Mouse (Mus musculus) MEL (cell line): Measurements from ENCODE around the gene Adamtsl3.
A peak's percentile ranks its signal among the peaks of the same experiment; 100 is the strongest.

ENCODE experiments used
- CTCF ChIP-seq, 3 experiments: IDR thresholded peaks in 2 of 3; conservative IDR thresholded peaks in 1 of 3; 2 replicates each; pipeline ENCODE4 v1.5.1; 2011 to 2012; ENCODE audit warnings: low read length in 3 of 3, low read depth in 2 of 3, mild to moderate bottlenecking in 2 of 3, improper control_type of control experiment in 1 of 3, inconsistent platforms in 1 of 3, mixed read lengths in 1 of 3, moderate library complexity in 1 of 3; ENCODE audit not compliant: control insufficient read depth in 1 of 3, insufficient read depth in 1 of 3, poor library complexity in 1 of 3, severe bottlenecking in 1 of 3
- EP300 ChIP-seq, 2 experiments: IDR thresholded peaks; 2 replicates each; pipeline ENCODE4 v1.6.1; 2011; ENCODE audit warnings: improper control_type of control experiment in 2 of 2, low read length in 2 of 2, low read depth in 1 of 2, mild to moderate bottlenecking in 1 of 2
- MAX ChIP-seq: IDR thresholded peaks from 2 replicates; pipeline ENCODE4 v1.6.1; 2011; ENCODE audit warnings: low read length, improper control_type of control experiment
- MXI1 ChIP-seq: IDR thresholded peaks from 2 replicates; pipeline ENCODE4 v1.6.1; 2011; ENCODE audit warnings: mild to moderate bottlenecking, low read depth, low read length, improper control_type of control experiment
- NELFE ChIP-seq: IDR thresholded peaks from 2 replicates; pipeline ENCODE4 v1.6.1; 2011; ENCODE audit warnings: low read depth, low read length, improper control_type of control experiment
- NRF1 ChIP-seq: IDR thresholded peaks from 2 replicates; pipeline ENCODE4 v1.6.1; 2014; ENCODE audit warnings: low read depth, mild to moderate bottlenecking, inconsistent platforms, low read length, improper control_type of control experiment, moderate library complexity; ENCODE audit not compliant: poor library complexity, insufficient read depth, severe bottlenecking
- POLR2AphosphoS2 ChIP-seq: IDR thresholded peaks from 2 replicates; pipeline ENCODE4 v1.6.1; 2011; ENCODE audit warnings: low read length, improper control_type of control experiment
- TAL1 ChIP-seq: IDR thresholded peaks from 2 replicates; pipeline ENCODE4 v1.6.1; 2012; ENCODE audit warnings: mild to moderate bottlenecking, inconsistent platforms, low read length, moderate library complexity, mixed read lengths
- TBP ChIP-seq: IDR thresholded peaks from 2 replicates; pipeline ENCODE4 v1.8.0; 2011; ENCODE audit warnings: low read depth, low read length, improper control_type of control experiment

DNA sequence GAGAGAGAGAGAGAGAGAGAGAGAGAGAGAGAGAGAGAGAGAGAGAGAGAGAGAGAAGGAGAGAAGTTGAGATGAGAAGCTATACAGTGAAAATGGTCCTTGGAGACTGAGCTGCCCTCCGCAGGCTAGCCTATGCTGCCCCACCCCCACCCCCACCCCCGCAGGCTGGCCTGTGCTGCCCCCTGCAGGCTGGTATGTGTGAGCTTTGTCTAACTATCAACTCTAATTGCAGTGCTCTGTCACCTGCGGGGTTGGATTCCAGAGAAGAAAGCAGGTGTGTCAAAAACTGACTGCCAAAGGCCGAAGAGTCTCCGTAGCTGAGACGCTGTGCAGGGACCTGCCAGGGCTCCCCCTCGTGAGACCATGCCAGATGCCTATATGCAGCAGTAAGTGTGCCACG, 231.2 kb downstream of the Adamtsl3 start:
- TF ChIP-seq CTCF (IDR thresholded peaks at IDR 0.05 in 2 of 3, conservative IDR thresholded peaks at IDR 0.05 in 1 of 3; ENCODE audit: control insufficient read depth in 1 of 3, insufficient read depth in 1 of 3, low read depth in 2 of 3, low read length in 3 of 3, poor library complexity in 1 of 3, severe bottlenecking in 1 of 3) (0 out of 6 replicates have a peak, but pooled peaks of 1 of the 3 experiments have one; percentile 14), TBP (no peak), MXI1 (no peak), POLR2AphosphoS2 (no peak), NELFE (no peak), NRF1 (no peak), EP300 (IDR thresholded peaks at IDR 0.05; ENCODE audit: low read depth in 1 of 2, low read length in 2 of 2) (no peak), TAL1 (no peak), MAX (no peak)
